Mouse (Mus musculus): ENCODE data around the gene Tbc1d4. TPM values are rescaled to one million over a fixed set of nuclear protein-coding genes. Genes with fewer than 3 reads are reported as not detected.

Gene Tbc1d4
- polyA plus RNA-seq, 1 experiment, result 18.4 TPM

DNA sequence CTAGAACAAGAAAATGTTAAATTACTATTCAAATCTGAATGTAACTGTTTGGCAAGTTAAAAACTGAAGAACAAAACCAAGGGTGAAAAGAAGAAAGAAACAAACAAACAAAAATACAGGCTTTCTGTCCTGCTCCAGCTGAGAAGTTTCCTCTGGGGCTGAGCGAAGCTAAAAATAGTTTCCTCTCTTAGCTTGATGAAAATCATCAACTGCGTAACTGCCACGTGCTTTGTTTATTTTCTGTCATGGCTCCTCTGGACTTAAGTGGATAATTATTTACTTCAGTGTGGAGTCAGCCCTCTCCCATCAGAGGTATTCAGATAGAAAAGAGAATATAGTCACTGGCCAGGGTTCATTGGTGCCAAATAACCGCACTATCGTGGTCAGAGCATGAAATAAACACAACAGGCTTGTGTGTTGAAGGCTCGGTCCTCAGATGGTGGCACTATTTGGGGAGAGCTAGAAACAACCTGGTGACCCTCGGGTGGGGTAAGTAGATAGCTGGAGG is 35.8 kb downstream of the Tbc1d4 start:
- Histone ChIP-seq H3K27ac (ENCODE audit: insufficient read depth, low read depth, low read length) (no peak overlapping the region), H3K4me1 (ENCODE audit: control insufficient read depth, insufficient read depth, low read length) (0 out of 2 replicates have a peak, but pooled peaks cover 3% of the 10 kb centered on the region), H3K4me3 (ENCODE audit: insufficient read depth, low read length) (no peak overlapping the region)
- no peak for TF ChIP-seq POLR2A (IDR thresholded peaks at IDR 0.05; ENCODE audit: borderline replicate concordance, low read depth, low read length)
- TF ChIP-seq CTCF (IDR thresholded peaks at IDR 0.05; ENCODE audit: low read depth, low read length), result no peak

DNA sequence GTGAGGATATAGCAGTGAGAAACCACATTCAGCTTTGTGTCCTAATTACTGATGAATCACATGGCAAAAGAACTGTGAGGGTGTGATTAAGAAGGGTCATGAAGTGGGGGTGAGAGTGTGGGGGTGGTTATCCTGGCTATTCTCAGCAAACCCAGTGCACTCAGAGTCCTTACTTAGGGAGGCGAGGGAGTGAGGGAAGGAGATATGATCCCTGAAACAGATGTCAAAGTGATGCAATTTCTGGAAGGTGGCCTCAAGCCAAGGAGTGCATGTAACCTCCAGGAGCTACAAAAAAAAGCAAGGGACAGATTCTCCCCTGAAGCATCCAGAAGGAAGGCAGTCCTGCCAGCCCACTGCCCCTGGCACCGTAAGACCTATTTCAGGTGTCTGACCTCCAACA is 40.2 kb downstream of the Tbc1d4 start:
- 0 out of 2 replicates have a peak, but pooled peaks cover 3% of the 10 kb centered on the region for H3K4me1 ChIP-seq (ENCODE audit: control insufficient read depth, insufficient read depth, low read length)
- no peak overlapping the region for H3K27ac ChIP-seq (ENCODE audit: insufficient read depth, low read depth, low read length)
- no peak overlapping the region for H3K4me3 ChIP-seq (ENCODE audit: insufficient read depth, low read length)
- TF ChIP-seq POLR2A (IDR thresholded peaks at IDR 0.05; ENCODE audit: borderline replicate concordance, low read depth, low read length) (no peak), CTCF (IDR thresholded peaks at IDR 0.05; ENCODE audit: low read depth, low read length) (no peak)

DNA sequence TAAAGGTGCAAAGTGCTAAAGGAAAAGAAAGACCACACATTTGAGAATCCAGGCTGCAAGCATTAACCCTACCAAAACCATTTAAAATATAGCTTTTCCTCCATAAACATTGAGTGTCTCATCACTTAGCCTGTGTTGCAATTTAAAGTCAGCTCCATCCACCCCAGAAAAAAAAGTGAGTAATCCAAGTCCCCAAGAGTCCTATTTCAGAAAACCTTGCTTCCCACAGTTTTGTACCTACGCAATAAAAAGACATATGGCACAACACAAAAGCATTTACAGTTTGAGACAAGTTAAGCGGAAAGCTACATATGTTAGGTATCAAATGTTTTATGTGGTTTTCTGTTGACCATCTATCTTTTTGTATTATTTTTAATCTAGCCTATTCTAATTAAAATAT is 42.3 kb downstream of the Tbc1d4 start:
- no peak for TF ChIP-seq CTCF (IDR thresholded peaks at IDR 0.05; ENCODE audit: low read depth, low read length)
- TF ChIP-seq POLR2A (IDR thresholded peaks at IDR 0.05; ENCODE audit: borderline replicate concordance, low read depth, low read length), result no peak
- no peak overlapping the region for H3K27ac ChIP-seq (ENCODE audit: insufficient read depth, low read depth, low read length)
- H3K4me1 ChIP-seq (ENCODE audit: control insufficient read depth, insufficient read depth, low read length), result 0 out of 2 replicates have a peak, but pooled peaks cover 3% of the 10 kb centered on the region
- H3K4me3 ChIP-seq (ENCODE audit: insufficient read depth, low read length), result no peak overlapping the region

DNA sequence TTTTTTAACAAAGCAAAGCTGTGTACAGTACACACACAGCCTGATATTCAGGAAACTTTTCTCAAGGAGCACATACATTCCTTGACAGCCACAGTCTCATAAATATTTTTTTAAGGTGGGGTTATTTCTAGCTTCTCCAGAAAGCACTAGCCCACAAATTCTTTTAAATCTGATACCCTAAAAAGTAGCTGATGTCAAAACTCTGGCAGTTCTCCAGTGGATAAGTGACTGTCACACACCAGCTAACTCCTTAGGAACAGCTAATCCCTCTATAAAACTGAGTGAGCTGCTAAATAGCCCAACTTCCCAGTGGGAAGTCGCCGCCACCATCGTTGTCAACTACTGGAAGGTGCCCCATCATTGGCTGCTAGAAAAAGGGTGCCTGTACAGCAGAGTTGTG is 43.3 kb downstream of the Tbc1d4 start:
- H3K4me1 ChIP-seq (ENCODE audit: control insufficient read depth, insufficient read depth, low read length), result 0 out of 2 replicates have a peak, but pooled peaks cover 3% of the 10 kb centered on the region
- no peak overlapping the region for H3K4me3 ChIP-seq (ENCODE audit: insufficient read depth, low read length)
- no peak overlapping the region for H3K27ac ChIP-seq (ENCODE audit: insufficient read depth, low read depth, low read length)
- TF ChIP-seq CTCF (IDR thresholded peaks at IDR 0.05; ENCODE audit: low read depth, low read length), result no peak
- TF ChIP-seq POLR2A (IDR thresholded peaks at IDR 0.05; ENCODE audit: borderline replicate concordance, low read depth, low read length), result no peak

DNA sequence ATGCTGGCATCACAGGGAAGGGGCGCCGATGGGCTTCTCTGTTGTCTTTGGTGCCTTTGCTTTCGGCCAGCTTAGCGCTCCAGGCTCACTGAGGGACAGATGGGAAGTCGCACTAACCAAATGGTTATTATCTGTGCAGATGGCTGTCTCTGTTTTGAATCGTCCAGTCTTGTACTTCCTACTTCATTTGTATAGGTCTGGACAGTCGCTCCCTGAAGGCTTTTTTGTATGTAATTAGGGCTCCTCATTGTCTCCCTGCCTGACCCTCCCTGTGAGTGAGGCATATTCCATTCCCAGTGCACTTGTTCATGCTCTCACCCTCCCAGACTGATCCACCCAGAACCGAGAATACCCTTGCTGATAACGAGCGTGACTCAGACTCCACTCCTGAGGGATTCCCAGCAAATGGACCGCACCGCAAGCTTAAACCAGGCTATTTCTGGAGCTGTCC is 47.7 kb downstream of the Tbc1d4 start:
- H3K4me1 ChIP-seq (ENCODE audit: control insufficient read depth, insufficient read depth, low read length), result no peaks in the 10 kb centered on the region
- no peak for TF ChIP-seq POLR2A (IDR thresholded peaks at IDR 0.05; ENCODE audit: borderline replicate concordance, low read depth, low read length)
- no peak for TF ChIP-seq CTCF (IDR thresholded peaks at IDR 0.05; ENCODE audit: low read depth, low read length)
- H3K4me3 ChIP-seq (ENCODE audit: insufficient read depth, low read length), result no peak overlapping the region
- H3K27ac ChIP-seq (ENCODE audit: insufficient read depth, low read depth, low read length), result no peak overlapping the region

DNA sequence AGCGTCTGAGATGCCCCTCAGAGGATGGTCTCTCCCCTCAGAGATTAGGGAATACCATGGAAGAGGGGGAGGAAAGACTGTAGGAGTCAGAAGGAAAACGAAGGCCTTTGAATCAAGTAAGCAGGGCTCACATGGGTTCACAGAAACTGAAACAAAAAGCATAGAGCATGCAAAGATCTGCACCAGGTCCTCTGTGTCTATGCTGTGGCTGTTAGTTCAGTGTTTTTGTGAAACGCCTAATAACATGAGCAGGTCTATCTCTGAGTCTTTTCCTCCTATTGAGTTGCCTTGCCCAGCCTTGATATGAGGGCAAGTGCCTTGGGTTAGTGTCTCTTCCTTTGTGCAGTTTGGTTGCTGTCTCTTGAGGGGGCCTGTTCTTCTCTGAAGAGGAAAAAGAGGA is 49.5 kb downstream of the Tbc1d4 start:
- no peak overlapping the region for H3K4me3 ChIP-seq (ENCODE audit: insufficient read depth, low read length)
- no peak overlapping the region for H3K27ac ChIP-seq (ENCODE audit: insufficient read depth, low read depth, low read length)
- TF ChIP-seq CTCF (IDR thresholded peaks at IDR 0.05; ENCODE audit: low read depth, low read length), result no peak
- no peak for TF ChIP-seq POLR2A (IDR thresholded peaks at IDR 0.05; ENCODE audit: borderline replicate concordance, low read depth, low read length)
- no peaks in the 10 kb centered on the region for H3K4me1 ChIP-seq (ENCODE audit: control insufficient read depth, insufficient read depth, low read length)

DNA sequence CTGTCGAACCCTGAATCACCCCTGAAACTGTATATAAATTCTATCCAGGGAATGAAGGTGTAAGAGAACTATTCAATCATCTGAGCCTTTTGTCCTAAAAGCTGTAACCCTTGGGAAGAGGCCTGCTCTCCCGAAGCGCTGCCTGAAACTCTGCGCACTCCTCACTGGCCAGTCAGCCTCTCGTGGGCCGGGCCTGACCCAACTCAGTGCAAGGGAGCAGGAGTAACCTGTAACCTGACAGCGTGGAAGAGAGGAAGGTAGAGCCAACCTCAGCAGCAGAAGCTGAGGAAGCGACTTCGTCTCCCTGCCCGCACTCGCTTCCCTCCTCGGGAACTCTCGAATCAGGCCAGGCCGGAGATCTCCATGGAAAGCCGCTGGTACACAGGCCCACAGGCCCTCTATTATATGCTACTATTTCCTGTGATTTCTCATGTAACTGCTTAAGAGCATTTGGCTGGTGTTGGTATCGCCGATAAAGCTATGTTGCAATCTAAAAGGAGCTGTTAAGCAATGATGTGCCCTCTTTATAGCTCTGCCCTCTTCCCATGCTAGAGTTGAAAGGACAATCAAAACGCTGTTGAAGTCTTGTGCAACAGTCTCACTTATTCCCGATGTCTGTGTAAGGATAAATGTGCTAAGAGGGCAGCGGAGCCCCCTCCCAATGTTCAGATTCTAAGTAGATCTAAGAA is 60.0 kb downstream of the Tbc1d4 start:
- Histone ChIP-seq H3K27ac (ENCODE audit: insufficient read depth, low read depth, low read length) (no peak overlapping the region), H3K4me1 (ENCODE audit: control insufficient read depth, insufficient read depth, low read length) (peaks cover 10% of the 10 kb centered on the region), H3K4me3 (ENCODE audit: insufficient read depth, low read length) (no peak overlapping the region)
- TF ChIP-seq POLR2A (IDR thresholded peaks at IDR 0.05; ENCODE audit: borderline replicate concordance, low read depth, low read length) (no peak), CTCF (IDR thresholded peaks at IDR 0.05; ENCODE audit: low read depth, low read length) (no peak)

DNA sequence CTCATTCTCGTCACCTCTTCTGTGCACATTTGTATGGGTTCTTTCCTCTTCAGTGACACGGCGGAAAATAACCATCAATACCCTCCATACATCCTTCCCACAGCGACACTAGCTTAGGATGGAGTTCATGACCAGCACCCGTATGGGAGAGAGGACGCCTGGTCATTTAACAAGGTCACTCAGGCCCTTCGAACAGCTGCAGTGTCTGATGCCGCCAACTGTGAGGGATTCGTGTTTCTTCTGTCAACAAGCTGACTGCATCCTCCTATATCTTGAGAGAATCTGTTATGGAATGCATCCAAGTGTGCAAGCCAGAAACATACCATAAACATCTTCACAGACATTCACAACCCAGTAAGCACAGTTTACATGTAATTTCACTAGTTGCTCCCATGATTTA is 67.1 kb downstream of the Tbc1d4 start:
- no peak overlapping the region for H3K4me3 ChIP-seq (ENCODE audit: insufficient read depth, low read length)
- TF ChIP-seq POLR2A (IDR thresholded peaks at IDR 0.05; ENCODE audit: borderline replicate concordance, low read depth, low read length) (no peak), CTCF (IDR thresholded peaks at IDR 0.05; ENCODE audit: low read depth, low read length) (no peak)
- H3K27ac ChIP-seq (ENCODE audit: insufficient read depth, low read depth, low read length), result no peak overlapping the region
- peaks cover 8% of the 10 kb centered on the region for H3K4me1 ChIP-seq (ENCODE audit: control insufficient read depth, insufficient read depth, low read length)

DNA sequence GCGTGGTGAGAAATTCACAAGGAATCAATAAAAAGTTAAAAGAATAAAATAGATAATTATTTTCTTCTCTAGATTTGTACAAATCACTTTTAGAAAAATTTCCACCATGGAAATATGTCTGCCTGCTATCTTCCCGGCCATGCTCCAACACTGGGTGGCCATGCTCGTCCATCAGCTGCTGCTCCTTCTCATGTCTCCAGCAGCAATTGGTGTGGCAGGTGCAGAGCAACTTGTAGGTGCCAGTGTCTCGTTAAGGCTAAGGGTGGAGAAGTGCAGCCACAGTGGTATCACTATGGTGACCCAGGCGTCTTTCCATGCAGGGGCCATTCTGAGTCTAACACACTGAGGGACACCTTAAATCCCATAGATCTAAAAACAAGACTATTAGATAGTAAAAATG is 67.8 kb downstream of the Tbc1d4 start:
- Histone ChIP-seq H3K27ac (ENCODE audit: insufficient read depth, low read depth, low read length) (no peak overlapping the region), H3K4me3 (ENCODE audit: insufficient read depth, low read length) (no peak overlapping the region), H3K4me1 (ENCODE audit: control insufficient read depth, insufficient read depth, low read length) (peaks cover 7% of the 10 kb centered on the region)
- TF ChIP-seq POLR2A (IDR thresholded peaks at IDR 0.05; ENCODE audit: borderline replicate concordance, low read depth, low read length), result no peak
- no peak for TF ChIP-seq CTCF (IDR thresholded peaks at IDR 0.05; ENCODE audit: low read depth, low read length)

DNA sequence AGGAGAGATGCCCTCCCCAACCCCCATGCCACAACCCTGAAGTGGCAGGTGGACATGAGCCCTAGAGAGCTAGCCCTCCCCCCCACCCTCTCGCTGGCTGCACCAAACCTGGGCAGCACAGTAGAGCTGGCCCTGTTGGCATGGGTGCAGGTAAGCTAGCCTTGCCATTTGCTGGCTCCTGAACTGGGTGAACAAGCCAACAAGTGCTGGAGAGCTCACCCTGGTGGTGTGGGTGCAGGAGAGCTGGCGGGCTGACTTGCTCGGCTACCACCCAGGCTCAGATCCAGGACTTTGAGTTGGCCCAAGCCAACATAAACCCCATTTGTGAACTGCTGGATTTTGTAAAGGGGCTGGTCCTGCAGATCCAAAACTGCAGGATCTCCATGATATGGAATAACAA is 68.5 kb downstream of the Tbc1d4 start:
- Histone ChIP-seq H3K4me3 (ENCODE audit: insufficient read depth, low read length) (no peak overlapping the region), H3K27ac (ENCODE audit: insufficient read depth, low read depth, low read length) (no peak overlapping the region), H3K4me1 (ENCODE audit: control insufficient read depth, insufficient read depth, low read length) (peaks cover 5% of the 10 kb centered on the region)
- TF ChIP-seq CTCF (IDR thresholded peaks at IDR 0.05; ENCODE audit: low read depth, low read length) (no peak), POLR2A (IDR thresholded peaks at IDR 0.05; ENCODE audit: borderline replicate concordance, low read depth, low read length) (no peak)

Measured in bone marrow macrophage, adult 2 months (primary cell).